Mouse (Mus musculus) ES-E14 (cell line): ENCODE data around the gene Trpv6. TPM values are rescaled to one million over a fixed set of nuclear protein-coding genes. Genes with fewer than 3 reads are reported as not detected.

Source experiments
- DNase-seq: peaks from one replicate; pipeline ENCODE4 v3.0.0-alpha.2; 2013; ENCODE audit warnings: low read depth, low spot score
- H3K27ac ChIP-seq: 2 replicates; pipeline ENCODE4 v1.5.1; 2012; ENCODE audit warnings: low read depth, mild to moderate bottlenecking, low read length, moderate library complexity, mixed read lengths; ENCODE audit not compliant: poor library complexity, insufficient read depth, severe bottlenecking
- H3K36me3 ChIP-seq: 2 replicates; pipeline ENCODE4 v1.6.1; 2012; ENCODE audit warnings: mild to moderate bottlenecking, low read length, moderate library complexity, mixed read lengths; ENCODE audit not compliant: control insufficient read depth, poor library complexity, insufficient read depth, severe bottlenecking
- H3K4me1 ChIP-seq, 2 experiments: fragments of 150-350 bp in 1 of 2; sonication (generic) in 1 of 2; 2 replicates each; pipeline ENCODE4 v1.6.1; 2012; ENCODE audit warnings: low read length in 2 of 2, mild to moderate bottlenecking in 1 of 2, mixed read lengths in 1 of 2; ENCODE audit not compliant: control insufficient read depth in 2 of 2, insufficient read depth in 2 of 2, poor library complexity in 1 of 2
- H3K4me3 ChIP-seq, 2 experiments: fragments of 150-350 bp in 1 of 2; sonication (generic) in 1 of 2; 2 replicates each; pipeline ENCODE4 v1.5.1; 2012; ENCODE audit warnings: low read length in 2 of 2, low read depth in 1 of 2, mild to moderate bottlenecking in 1 of 2, mixed read lengths in 1 of 2; ENCODE audit not compliant: insufficient read depth in 1 of 2, poor library complexity in 1 of 2, severe bottlenecking in 1 of 2
- H3K9ac ChIP-seq: 2 replicates; pipeline ENCODE4 v1.6.1; 2012; ENCODE audit warnings: low read depth, mild to moderate bottlenecking, low read length, mixed read lengths; ENCODE audit not compliant: poor library complexity, insufficient read depth, severe bottlenecking
- H3K9me3 ChIP-seq: fragments of 150-350 bp; sonication (generic); 2 replicates; pipeline ENCODE4 v1.6.1; 2012; ENCODE audit warnings: low read depth, mild to moderate bottlenecking, low read length; ENCODE audit not compliant: control insufficient read depth, insufficient read depth
- CHD2 ChIP-seq: IDR thresholded peaks from 2 replicates; pipeline ENCODE4 v1.6.1; 2014; ENCODE audit warnings: mild to moderate bottlenecking, low read depth, low read length, inconsistent platforms
- HCFC1 ChIP-seq: IDR thresholded peaks from 2 replicates; pipeline ENCODE4 v1.6.1; 2012; ENCODE audit warnings: low read length, inconsistent platforms, borderline replicate concordance; ENCODE audit not compliant: insufficient read depth
- MAFK ChIP-seq: IDR thresholded peaks from 2 replicates; pipeline ENCODE4 v1.6.1; 2014; ENCODE audit warnings: mild to moderate bottlenecking, low read depth, low read length, inconsistent platforms; ENCODE audit not compliant: insufficient read depth
- ZC3H11A ChIP-seq: IDR thresholded peaks from 2 replicates; pipeline ENCODE4 v1.6.1; 2012; ENCODE audit warnings: low read depth, mild to moderate bottlenecking, inconsistent platforms, low read length, borderline replicate concordance
- ZNF384 ChIP-seq: IDR thresholded peaks from 2 replicates; pipeline ENCODE4 v1.6.1; 2012; ENCODE audit warnings: low read depth, low read length, inconsistent platforms
- in situ Hi-C, 2 experiments: fragments of 600-800 bp; cut with MboI; formaldehyde crosslinking; loops; one replicate each; pipeline ENCODE4 v1.15.1; 2025; ENCODE audit warnings: low sequenced_read_pairs in 2 of 2, inconsistent platforms in 1 of 2; ENCODE audit not compliant: unreplicated experiment in 2 of 2
- total RNA-seq: library from RNA; depleted of rRNA; stranded (reverse); fragments of 300-350 nt; gene quantifications from 2 replicates; pipeline ENCODE4 v1.2.3, GENCODE M21; 2012; rRNA removed

Gene Trpv6
- total RNA-seq, 1 experiment, result 0.18 TPM

DNA sequence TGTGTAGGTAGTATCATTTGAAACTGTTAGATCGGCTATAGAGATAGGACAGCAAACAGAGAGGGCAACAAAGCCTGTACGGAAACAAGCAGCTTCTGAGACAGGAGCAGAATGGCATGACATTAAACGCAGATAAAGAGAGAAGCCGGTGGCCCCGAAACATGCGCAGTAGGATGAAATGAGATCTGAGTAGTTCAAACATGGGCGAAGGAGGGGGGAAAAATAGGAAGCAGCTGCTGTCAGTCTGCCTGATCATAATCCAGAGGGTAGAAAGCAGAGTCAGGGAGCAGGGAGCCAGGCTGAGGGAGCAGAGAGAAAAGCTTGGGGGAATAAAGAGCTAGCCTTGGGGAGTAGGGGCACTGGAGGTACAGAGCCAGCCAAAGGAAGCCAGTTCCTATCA is 54.9 kb downstream of the Trpv6 start:
- Histone ChIP-seq H3K9ac (no peak overlapping the region), H3K9me3 (no peaks in the 10 kb centered on the region), H3K4me1 (no peaks in the 10 kb centered on the region), H3K4me3 (no peak overlapping the region), H3K27ac (no peak overlapping the region), H3K36me3 (no peaks in the 10 kb centered on the region)
- no peak for DNase-seq
- TF ChIP-seq ZC3H11A (no peak), ZNF384 (no peak), MAFK (no peak), HCFC1 (no peak), CHD2 (no peak)
- in situ Hi-C loops, result no loop called here

DNA sequence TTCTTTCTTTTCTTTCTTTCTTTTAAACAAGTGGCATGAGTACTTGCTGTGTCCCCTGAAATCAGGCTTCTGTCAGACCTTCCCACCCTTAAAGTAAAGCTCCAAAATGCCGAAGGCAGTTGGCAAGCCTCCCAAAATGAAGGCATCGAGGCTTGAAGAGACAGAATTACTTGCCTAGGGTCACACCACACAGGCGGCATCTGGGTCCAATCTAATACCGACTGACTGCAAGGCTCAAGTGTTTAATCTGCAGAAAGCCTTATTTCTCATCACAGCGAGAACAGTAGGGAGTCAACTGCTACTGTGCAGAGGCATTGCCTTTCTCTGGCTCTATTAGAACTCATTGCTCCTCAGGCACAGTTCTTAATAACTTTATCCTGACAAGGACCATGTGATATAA is 58.9 kb downstream of the Trpv6 start:
- TF ChIP-seq ZNF384 (no peak), MAFK (no peak), CHD2 (no peak), ZC3H11A (no peak)
- Histone ChIP-seq H3K36me3 (no peaks in the 10 kb centered on the region), H3K27ac (no peak overlapping the region), H3K9ac (no peak overlapping the region), H3K9me3 (no peaks in the 10 kb centered on the region), H3K4me3 (no peak overlapping the region), H3K4me1 (no peaks in the 10 kb centered on the region; a peak in 1 of 4 replicates)
- DNase-seq, result no peak
- in situ Hi-C loops, result no loop called here

DNA sequence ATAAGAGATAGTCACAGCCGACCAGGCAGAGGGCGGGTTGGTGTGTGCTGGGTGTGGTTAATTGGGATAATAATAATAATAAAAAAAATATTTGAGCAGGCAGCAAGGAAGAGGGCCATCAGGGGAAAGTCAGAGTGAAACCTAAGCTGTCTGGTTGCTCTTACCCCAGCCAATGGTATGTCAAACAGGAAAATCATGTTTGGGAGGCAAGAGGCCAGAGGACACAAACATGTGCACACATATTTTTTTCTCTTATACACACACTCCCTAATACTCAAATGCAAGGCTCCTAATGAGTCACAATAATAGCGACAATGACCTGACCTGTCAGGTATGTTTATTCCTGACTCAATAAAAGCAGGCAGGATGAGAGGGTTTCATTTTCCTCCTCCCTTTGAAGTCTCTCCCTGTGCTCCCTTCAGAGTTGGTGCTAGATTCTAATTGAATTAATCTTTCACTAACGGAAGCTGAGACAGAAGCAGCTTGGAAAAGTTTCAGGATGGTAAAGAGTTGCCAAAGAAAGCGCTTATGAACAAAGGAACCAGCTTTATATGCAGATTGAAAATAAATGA is 59.6 kb downstream of the Trpv6 start:
- Histone ChIP-seq H3K9ac (no peak overlapping the region), H3K4me3 (no peak overlapping the region), H3K27ac (no peak overlapping the region), H3K36me3 (no peaks in the 10 kb centered on the region), H3K4me1 (no peaks in the 10 kb centered on the region; a peak in 1 of 4 replicates), H3K9me3 (no peaks in the 10 kb centered on the region)
- no peak for DNase-seq
- TF ChIP-seq ZC3H11A (no peak), HCFC1 (no peak), CHD2 (no peak), ZNF384 (no peak), MAFK (no peak)
- in situ Hi-C loops, result no loop called here

Other genes starting within 250 kb of the Trpv6 start
- not detected in 2 replicates for gene Gm5771, start 244.0 kb downstream of the Trpv6 start, total RNA-seq
- 0.26 TPM in 1 of 2 replicates, not detected in the other for gene Gm10334, start 190.3 kb downstream of the Trpv6 start, total RNA-seq
- not detected in 2 replicates for gene Prss1, start 177.5 kb downstream of the Trpv6 start, total RNA-seq
- gene Prss2, start 114.6 kb downstream of the Trpv6 start, total RNA-seq, result not detected in 2 replicates
- 5.4 and 5.8 TPM in 2 replicates for gene Ephb6, start 30.9 kb downstream of the Trpv6 start, total RNA-seq
- 0.16 and 0.22 TPM in 2 replicates for gene Trpv5, start 44.4 kb upstream of the Trpv6 start, total RNA-seq
- not detected in 2 replicates for gene Llcfc1, start 48.0 kb upstream of the Trpv6 start, total RNA-seq
- 0.21 and 0.94 TPM in 2 replicates for gene Kel, start 67.9 kb upstream of the Trpv6 start, total RNA-seq
- gene Olfr459, start 138.8 kb upstream of the Trpv6 start, total RNA-seq, result 0.71 and 0.85 TPM in 2 replicates
- gene Pip, start 211.1 kb upstream of the Trpv6 start, total RNA-seq, result 0.21 TPM in 1 of 2 replicates, not detected in the other
- not detected in 2 replicates for gene Sval2, start 216.6 kb upstream of the Trpv6 start, total RNA-seq